Mouse (Mus musculus) ES-E14 (cell line): ENCODE data around the gene Rflna.

Source experiments
- CHD2 ChIP-seq: IDR thresholded peaks from 2 replicates; pipeline ENCODE4 v1.6.1; 2014; ENCODE audit warnings: mild to moderate bottlenecking, low read depth, low read length, inconsistent platforms
- HCFC1 ChIP-seq: IDR thresholded peaks from 2 replicates; pipeline ENCODE4 v1.6.1; 2012; ENCODE audit warnings: low read length, inconsistent platforms, borderline replicate concordance; ENCODE audit not compliant: insufficient read depth
- MAFK ChIP-seq: IDR thresholded peaks from 2 replicates; pipeline ENCODE4 v1.6.1; 2014; ENCODE audit warnings: mild to moderate bottlenecking, low read depth, low read length, inconsistent platforms; ENCODE audit not compliant: insufficient read depth
- ZC3H11A ChIP-seq: IDR thresholded peaks from 2 replicates; pipeline ENCODE4 v1.6.1; 2012; ENCODE audit warnings: low read depth, mild to moderate bottlenecking, inconsistent platforms, low read length, borderline replicate concordance
- ZNF384 ChIP-seq: IDR thresholded peaks from 2 replicates; pipeline ENCODE4 v1.6.1; 2012; ENCODE audit warnings: low read depth, low read length, inconsistent platforms

DNA sequence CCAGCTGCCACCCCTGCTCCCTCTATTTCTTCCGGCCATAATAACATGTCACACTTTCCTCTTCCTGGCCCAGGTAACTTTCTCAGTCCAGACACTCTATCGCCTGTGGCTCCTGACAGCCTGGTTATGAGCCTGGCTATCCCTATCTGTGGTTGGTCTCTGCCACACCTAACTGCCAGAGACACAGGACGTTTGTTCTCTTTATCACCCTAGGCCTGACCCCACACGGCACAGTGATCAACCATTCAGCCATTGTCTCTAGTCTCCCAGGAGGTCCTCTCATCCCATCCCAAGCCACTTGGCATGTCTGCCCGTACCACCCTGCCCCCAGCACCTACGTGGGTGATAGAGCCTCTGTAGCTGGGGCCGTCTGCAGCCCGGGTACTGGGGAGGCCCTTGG, 33.5 kb downstream of the Rflna start:
- TF ChIP-seq CHD2: no peak
- TF ChIP-seq ZNF384: no peak
- no peak for TF ChIP-seq HCFC1
- no peak for TF ChIP-seq ZC3H11A
- no peak for TF ChIP-seq MAFK
